Mouse (Mus musculus): ENCODE measurements around the gene Tspan14. TPM values are rescaled to one million over a fixed set of nuclear protein-coding genes. Genes with fewer than 3 reads are reported as not detected.
A peak's percentile ranks its signal among the peaks of the same experiment; 100 is the strongest.

Gene Tspan14
- total RNA-seq (2021) = 10 to 100 TPM; 81.9 to 86.2 TPM

- intact Hi-C loops (cut with DNase I) = no loop called here
- DNase-seq = no peak
Observed at GRCm38 (mm10) chr14:40966392-40966861, at the start of gene Tspan14. TSS of gene Tspan14 (minus strand) at chr14:40966807.

DNA sequence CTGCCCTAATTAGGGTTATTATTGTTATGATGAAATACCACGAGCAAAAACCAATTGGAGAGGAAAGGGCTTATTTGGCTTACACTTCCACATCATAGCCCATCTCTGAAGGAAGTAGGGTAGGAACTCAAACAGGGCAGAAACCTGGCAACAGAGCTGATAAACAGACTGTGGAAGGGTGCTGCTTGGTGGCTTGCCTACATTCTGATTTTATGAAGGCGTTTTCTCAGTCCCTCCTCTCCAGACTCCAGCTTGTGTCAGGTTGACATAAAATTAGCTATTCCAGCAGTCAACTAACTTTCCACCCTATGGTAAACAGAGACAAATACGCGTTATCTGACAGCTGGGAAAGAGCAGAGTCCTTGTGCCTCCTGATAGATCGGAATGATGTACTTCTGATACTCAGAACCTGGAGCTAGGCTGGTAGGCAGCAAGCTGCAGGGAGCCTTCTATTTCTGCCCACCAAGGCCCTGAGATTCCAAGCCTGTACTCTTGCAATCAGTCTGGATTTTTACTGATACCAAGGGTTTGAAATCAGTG lies 48.2 kb upstream of the Tspan14 start:
- intact Hi-C loops (cut with DNase I) = no loop called here
- no peak for DNase-seq

DNA sequence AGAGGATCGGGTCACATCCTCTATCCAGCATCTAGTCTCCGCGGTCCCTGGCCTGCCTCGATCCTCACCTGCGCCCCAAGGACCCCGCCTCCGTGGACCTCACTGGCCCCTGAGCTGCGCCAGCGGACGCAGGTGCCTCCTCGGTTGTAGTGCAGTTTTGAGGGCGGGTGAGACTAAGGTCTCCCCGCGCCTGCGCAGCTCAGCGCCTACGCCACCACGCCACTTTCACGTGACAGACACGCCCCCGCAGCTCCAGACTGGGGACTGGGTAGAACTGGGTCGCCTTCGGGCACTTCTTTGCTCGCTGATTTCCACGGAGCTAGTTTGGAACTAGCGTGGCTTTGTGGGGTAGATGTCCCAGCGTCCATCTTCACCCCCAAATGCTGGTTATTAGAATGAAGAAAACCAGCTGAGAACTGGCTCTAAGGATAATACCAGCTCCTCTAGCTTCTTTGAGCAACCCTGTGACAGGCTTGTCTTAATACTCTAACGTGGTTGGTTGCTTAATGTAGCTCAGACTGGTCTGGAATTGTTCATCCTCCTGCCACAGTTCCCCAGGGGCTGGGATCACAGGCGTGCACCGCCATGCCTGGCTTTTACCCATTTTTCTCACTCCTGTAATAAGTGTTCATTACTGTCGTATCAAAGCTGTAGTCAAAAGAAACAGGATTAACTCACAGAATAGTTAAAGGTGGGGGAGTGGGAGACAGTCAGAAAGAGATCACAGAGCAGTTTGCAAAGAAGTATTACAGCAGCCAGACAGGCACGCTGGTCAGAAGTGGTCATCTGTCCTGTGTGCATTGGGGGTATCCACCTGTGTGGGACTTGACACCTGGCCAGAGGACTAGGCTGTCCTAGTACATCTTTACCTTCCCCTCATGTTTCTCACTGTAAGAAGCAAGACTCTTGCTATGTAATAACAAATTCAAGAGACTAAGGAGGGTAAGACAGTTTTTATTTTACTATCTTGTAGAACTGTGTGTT lies 47.3 kb upstream of the Tspan14 start, which contains the start of gene Fam213a:
TSS of gene Fam213a (minus strand) at position 159 of the 984 bp plus-strand sequence.
- DNase-seq = peak; percentile 91

DNA sequence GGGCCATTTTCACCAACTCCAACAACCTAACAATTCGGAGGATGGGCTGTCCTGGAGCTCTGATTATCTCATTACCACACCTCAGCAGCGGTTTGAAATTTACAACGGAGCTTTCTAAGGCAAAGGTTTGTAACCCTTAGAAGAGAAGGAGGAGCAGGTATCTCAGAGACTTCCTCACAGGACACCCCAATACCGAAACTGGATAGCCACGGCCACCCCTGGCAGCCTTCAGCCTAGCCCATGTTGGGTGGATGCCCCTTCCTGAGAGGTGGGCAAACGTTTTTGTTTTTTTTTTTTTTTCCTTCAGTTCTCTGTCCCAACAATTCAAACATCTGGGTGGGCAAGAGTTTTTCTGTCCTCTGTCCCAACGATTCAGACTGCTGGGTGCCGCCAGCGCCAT lies 46.5 kb upstream of the Tspan14 start:
- DNase-seq = peak; percentile 3
- intact Hi-C loops (cut with DNase I) = no loop called here

More for the DNA sequence above, 47.3 kb upstream of the Tspan14 start, which contains the start of gene Fam213a:
- intact Hi-C loops (cut with DNase I) = no loop called here

DNA sequence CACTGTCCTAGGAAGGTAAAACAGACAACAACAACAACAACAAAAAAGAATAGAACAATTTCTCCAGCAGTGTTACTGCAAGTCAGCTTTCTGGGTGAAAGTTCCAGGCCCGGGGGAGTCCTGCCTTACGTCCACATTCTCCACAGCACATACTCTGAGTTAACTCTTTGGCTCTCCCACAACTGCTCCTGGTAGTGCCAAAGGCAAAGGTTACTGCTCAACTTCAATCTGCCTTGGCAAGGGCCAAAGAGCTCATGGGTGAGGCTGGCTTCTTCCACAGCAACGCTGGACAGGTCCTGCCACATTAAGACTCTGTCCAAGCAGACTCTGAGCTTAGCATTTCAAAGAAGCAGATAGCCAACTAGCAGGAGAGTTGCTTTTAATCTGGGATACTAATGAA lies 45.3 kb upstream of the Tspan14 start:
- intact Hi-C loops (cut with DNase I) = no loop called here
- no peak for DNase-seq

GRCm38 (mm10) chr14:41008138-41008537 lies 41.5 kb upstream of the Tspan14 start:
- intact Hi-C loops (cut with DNase I) = no loop called here

DNA sequence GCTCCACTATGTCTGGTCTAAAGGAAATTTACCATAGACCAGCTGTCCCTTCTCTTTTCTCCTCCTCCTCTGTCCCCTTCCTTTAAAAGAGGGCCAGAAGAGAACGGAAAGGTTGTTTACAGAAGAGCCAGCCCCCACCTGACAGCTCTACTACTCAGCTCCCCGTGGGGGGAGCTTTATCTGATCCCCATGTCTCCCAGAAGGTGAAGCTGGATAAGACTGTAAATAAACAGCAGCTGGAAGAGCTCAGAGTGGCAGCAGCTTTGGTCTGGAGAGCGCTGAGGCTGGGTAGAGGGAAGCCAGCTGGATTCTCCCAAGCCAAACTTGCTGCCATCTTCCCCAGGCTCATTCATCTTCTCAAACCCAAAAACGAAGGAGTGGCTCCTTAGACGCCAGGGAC lies 41.0 kb upstream of the Tspan14 start:
- intact Hi-C loops (cut with DNase I) = no loop called here
- DNase-seq = no peak

More at GRCm38 (mm10) chr14:41008138-41008537, 41.5 kb upstream of the Tspan14 start:
- peak; percentile 36 for DNase-seq

GRCm38 (mm10) chr14:41006899-41007298 lies 40.3 kb upstream of the Tspan14 start:
- DNase-seq = no peak
- intact Hi-C loops (cut with DNase I) = no loop called here

GRCm38 (mm10) chr14:41006263-41006662 lies 39.7 kb upstream of the Tspan14 start:
- intact Hi-C loops (cut with DNase I) = no loop called here
- DNase-seq = no peak

DNA sequence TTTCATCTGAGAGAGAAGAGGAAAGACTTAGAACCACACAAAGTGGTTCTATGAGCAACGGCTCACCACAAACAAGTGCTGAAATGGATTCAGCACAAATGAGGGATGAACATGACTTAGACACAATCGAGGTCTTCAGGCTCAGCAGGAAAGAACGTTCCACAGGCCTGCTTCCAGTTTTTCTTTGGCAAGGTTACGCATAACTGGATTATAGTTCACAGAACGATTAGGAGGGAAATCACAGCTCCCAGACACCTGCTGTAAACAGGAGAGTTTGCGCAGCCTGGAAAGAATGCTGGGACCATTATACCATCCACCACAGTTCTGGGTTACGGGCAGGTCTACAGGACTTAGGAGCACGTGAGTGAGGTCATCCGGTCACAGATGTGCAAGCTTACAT lies 39.1 kb upstream of the Tspan14 start:
- intact Hi-C loops (cut with DNase I) = no loop called here
- no peak for DNase-seq

DNA sequence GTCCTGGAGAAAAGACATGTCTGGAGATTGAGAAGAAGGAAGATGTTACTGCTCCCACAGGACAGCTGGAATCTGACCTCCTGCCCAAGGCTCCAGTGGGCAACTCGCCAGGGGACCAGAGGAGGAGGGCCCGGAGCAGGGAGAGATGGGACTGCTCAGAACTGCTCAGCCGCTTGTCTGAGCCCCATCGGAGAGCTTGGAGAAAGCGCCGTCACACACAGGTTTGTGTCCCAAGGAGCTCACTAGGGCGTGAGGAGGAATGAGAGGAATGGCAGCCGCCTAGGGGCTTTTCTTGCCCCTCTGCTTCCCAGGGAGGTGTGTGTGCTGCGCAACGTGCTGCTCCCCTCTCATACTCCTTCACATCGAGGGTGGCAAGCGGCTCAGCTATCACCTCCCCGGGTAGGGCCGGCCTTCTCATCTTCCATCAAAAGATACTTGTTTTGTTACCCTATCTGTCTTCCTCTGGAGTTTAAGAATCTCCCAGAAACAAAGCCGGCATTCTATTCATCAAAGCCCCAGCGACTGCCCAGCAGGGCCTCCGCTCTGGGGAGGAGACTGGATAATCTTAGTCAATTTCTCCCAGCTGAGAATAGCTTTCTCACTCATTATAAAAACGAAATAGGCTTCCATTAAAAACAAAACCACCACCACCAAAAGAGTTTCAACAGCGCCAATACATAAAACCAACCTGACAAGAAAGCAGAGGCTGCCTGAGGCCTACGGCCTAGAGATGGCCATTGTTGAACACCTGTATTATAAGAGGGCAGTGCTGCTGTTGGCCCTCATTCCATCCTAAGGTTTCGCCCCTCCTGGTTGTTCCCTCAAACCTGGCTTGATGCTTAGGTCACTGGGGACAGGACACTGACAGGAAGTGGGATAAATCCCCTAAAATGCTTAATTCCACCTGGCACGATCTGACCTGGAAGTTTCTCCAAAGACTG lies 37.9 kb upstream of the Tspan14 start:
- DNase-seq = peak; percentile 50
- intact Hi-C loops (cut with DNase I) = no loop called here

- intact Hi-C loops (cut with DNase I) = no loop called here
- DNase-seq = no peak
Observed at GRCm38 (mm10) chr14:41001576-41001975, 35.0 kb upstream of the Tspan14 start.

GRCm38 (mm10) chr14:41000801-41001200 lies 34.2 kb upstream of the Tspan14 start:
- intact Hi-C loops (cut with DNase I) = no loop called here
- DNase-seq = no peak

GRCm38 (mm10) chr14:40999904-41000645 lies 33.5 kb upstream of the Tspan14 start:
- intact Hi-C loops (cut with DNase I) = no loop called here
- no peak for DNase-seq

DNA sequence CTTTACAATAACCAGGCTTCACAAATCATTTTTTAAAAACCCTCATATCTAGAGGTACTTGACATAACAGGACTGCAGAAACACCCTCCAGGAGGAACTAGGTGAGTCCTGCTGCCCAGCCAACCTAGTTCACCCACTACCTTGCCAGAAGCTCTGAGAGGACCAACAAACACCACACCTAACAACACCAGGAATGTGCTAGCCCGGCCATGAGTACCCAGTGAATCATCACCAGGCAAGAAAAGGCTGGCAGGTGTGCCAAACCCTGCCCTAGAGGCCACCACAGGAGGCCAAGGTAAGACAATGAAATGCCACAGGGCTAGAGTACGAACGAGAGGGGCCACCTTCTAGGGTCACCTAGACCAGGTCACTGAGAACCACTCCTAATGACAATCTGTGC lies 29.6 kb upstream of the Tspan14 start:
- intact Hi-C loops (cut with DNase I) = no loop called here
- DNase-seq = no peak

DNA sequence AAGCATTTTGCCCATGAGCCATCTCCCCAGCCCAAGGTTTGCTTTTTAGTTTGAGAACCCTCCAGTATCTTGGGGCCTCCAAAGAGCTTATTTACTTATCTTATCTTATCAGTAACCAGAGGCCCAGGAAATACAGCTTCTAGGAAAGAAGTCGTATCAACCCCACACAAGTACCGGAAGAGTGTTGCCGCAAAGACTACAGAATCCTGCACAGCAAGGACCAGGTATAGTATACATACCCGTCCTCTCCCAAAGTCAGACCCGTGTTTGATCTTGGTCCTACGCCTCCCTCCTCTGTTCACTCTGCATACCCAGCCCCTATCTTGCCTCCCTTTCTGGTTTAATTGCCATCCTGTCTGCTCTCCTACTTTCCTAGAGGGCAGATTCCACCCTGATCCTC lies 25.9 kb upstream of the Tspan14 start:
- no peak for DNase-seq
- intact Hi-C loops (cut with DNase I) = no loop called here

DNA sequence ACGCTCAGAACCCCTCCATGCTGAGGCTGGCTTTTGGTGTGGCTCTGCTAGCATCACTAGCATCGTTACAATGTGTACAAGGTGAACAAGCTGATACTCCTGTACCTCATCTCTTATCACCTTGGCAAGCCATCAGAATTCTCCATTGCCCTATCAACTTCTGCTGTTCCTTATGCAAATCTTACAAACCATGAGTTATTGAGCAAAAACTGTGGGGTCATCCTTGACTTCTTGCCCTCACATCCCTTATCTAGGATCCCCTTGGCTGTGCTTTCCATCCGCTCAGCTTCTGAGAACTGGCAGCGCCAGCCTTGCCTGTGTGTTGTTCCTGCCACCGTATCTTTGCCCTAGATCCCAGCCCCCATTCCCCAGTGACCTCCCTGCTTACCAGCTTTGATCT lies 22.2 kb upstream of the Tspan14 start:
- DNase-seq = no peak
- intact Hi-C loops (cut with DNase I) = no loop called here

DNA sequence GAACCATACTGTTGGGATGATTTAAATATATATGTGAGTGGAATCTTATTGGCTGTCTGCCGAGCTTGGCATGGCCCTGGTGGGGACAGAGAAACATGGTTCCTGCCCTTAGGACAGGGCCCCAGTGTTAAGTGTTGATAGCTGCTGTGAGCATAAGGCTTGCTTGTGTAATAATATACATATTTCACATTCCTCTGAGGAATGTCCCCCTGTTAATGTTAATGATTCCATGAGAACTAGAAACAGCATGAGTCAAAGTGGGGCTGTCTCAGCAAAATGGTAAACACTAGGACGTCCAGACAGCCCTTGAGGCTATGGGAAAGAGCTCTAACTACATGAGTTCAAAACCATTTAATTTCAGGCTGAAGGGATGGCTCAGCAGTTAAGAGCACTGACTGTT lies 20.6 kb upstream of the Tspan14 start:
- DNase-seq = no peak
- intact Hi-C loops (cut with DNase I) = no loop called here

DNA sequence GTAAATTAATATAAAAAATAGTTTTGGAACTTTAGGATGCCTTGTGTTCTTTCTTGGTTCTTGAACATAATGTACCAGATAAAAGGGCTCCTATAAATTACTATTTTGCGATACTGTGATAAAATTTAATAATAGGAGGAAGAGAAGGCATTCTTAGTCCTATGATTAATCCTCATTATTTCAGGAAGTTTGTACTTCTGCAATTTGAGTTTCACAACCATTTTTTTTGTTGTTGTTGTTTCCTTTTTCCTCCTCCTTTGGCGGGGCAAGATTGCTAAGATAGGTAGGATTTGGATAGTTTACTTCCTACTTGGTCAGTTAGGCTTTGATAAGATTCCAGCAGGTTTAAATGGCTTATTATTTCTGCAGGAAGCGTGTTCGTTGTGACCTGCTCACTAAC lies 19.0 kb upstream of the Tspan14 start:
- intact Hi-C loops (cut with DNase I) = no loop called here
- no peak for DNase-seq

GRCm38 (mm10) chr14:40979723-40980122 lies 13.1 kb upstream of the Tspan14 start:
- intact Hi-C loops (cut with DNase I) = loop anchor here (5.0 kb wide), 1 partner anchor 53 kb away; no protein-coding TSS in a partner anchor
- no peak for DNase-seq
